Mouse (Mus musculus) olfactory bulb, adult 2 months (tissue): ENCODE results near the gene Gm28048.

Experiments used
- CTCF ChIP-seq: fragments of 200-500 bp; IDR thresholded peaks from 2 replicates; pipeline ENCODE4 v1.5.1; 2012; ENCODE audit warnings: low read depth, mild to moderate bottlenecking, low read length, moderate library complexity; ENCODE audit not compliant: insufficient read depth
- POLR2A ChIP-seq: fragments of 200-500 bp; IDR thresholded peaks from 2 replicates; pipeline ENCODE4 v1.6.1; 2012; ENCODE audit warnings: mild to moderate bottlenecking, low read depth, low read length, moderate library complexity; ENCODE audit not compliant: insufficient read depth

DNA sequence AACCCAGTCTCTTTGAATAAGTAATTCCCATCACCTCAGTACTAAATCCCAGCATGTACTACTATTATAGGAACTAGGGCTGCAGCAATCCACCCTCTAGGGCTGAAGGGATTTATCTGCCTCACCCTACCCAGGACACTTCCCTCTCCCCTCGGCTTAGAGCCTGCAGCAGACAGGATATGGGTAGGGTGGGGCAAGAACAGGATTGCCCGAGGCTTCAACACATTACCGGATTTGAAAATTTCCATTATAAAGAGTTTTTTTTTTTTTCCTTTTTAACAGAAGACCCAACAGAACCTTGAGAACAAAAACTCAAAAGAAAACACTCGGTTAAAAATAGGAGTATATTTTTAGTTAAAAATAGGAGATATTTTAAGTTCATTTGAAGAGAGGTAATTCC, 130.5 kb downstream of the Gm28048 start:
- TF ChIP-seq CTCF (no peak), POLR2A (no peak)
